Mouse (Mus musculus) liver, embryonic 16.5 days (tissue): ENCODE data around the gene Vps37b. TPM values are rescaled to one million over a fixed set of nuclear protein-coding genes. Genes with fewer than 3 reads are reported as not detected.

Experiments used
- ATAC-seq: fragments of 200-750 bp; cut with Nextera tagmentation; 2 replicates; pipeline ENCODE4 v1.8.0; 2017; ENCODE audit warnings: low read depth, mild to moderate bottlenecking, moderate number of reproducible peaks, moderate library complexity
- H3K27ac ChIP-seq: fragments of 300-500 bp; sonication (generic); 2 replicates; pipeline ENCODE4 v1.5.1; 2014; ENCODE audit warnings: mild to moderate bottlenecking, low read length
- H3K27me3 ChIP-seq: fragments of 300-500 bp; sonication (generic); 2 replicates; pipeline ENCODE4 v1.6.1; 2014; ENCODE audit warnings: low read depth, low read length, mixed read lengths; ENCODE audit not compliant: control insufficient read depth, insufficient read depth
- H3K36me3 ChIP-seq: fragments of 300-500 bp; sonication (generic); 2 replicates; pipeline ENCODE4 v1.6.1; 2014; ENCODE audit warnings: mild to moderate bottlenecking; ENCODE audit not compliant: control insufficient read depth, insufficient read depth
- H3K4me1 ChIP-seq: fragments of 300-500 bp; sonication (generic); 2 replicates; pipeline ENCODE4 v1.6.1; 2014; ENCODE audit warnings: low read depth, low read length, mixed read lengths; ENCODE audit not compliant: control insufficient read depth
- H3K4me2 ChIP-seq: fragments of 300-500 bp; sonication (generic); 2 replicates; pipeline ENCODE4 v1.6.1; 2014; ENCODE audit warnings: low read depth, low read length, mixed read lengths
- H3K4me3 ChIP-seq: fragments of 300-500 bp; sonication (generic); 2 replicates; pipeline ENCODE4 v1.5.1; 2014; ENCODE audit warnings: low read depth, mild to moderate bottlenecking, low read length
- H3K9ac ChIP-seq: fragments of 300-500 bp; sonication (generic); 2 replicates; pipeline ENCODE4 v1.6.1; 2014; ENCODE audit warnings: low read depth, low read length
- H3K9me3 ChIP-seq: fragments of 300-500 bp; sonication (generic); replicated peaks from 2 replicates; pipeline ENCODE4 v1.6.1; 2016; ENCODE audit warnings: low read length; ENCODE audit not compliant: control insufficient read depth
- WGBS: fragments of 180-500 bp; shearing (Covaris S2); extraction: QIAGEN DNeasy Blood & Tissue Kit; methylation state at CpG from one replicate; pipeline ENCODE4 v1.1.7; 2014; ENCODE audit not compliant: insufficient replicate concordance; 5-methylcytosine and 5-hydroxymethylcytosine counted together
- polyA plus RNA-seq: library from polyadenylated mRNA; unstranded; fragments of >200 nt; fragmentation: Nextera tagmentation; extraction: Ambion mirVana; gene quantifications from 2 replicates; pipeline ENCODE4 v1.2.1, GENCODE M21; 2015

The Vps37b gene
- polyA plus RNA-seq, 1 experiment from 2014 or later = 16.3 TPM

DNA sequence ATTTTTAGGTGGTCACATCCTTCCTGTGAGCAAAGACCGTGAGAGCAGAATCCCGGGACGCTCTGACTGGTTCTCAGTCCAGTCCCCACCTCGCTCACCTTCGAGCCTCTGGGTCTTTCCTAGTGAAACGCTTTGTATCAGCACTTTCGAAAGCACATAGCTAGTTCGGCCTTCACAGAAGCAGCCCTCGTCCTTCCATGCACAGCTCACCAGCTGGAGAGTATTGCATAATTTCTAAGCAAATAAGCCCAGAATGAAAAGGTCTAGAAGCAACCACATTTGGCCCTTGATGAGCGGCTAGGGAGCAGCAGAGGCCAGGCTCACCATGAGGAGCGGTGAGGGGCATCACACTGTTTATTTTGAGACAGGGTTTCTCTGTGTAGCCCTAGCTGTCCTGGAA lies 10.9 kb downstream of the Vps37b start:
- Histone ChIP-seq H3K4me1 (peaks cover 95% of the 10 kb centered on the region), H3K27me3 (no peaks in the 10 kb centered on the region), H3K27ac (peak overlapping the region; percentile 74), H3K4me3 (no peak overlapping the region), H3K4me2 (no peak overlapping the region), H3K9me3 (no peaks in the 10 kb centered on the region), H3K36me3 (peaks cover 2% of the 10 kb centered on the region; the same call in 1 of the 2 replicates), H3K9ac (no peak overlapping the region)
- peak; percentile 35 for ATAC-seq
- WGBS = 65% methylated on average over 11 of the region's 11 CpGs

- Histone ChIP-seq H3K4me3 (no peak overlapping the region), H3K9ac (no peak overlapping the region), H3K36me3 (0 out of 2 replicates have a peak, but pooled peaks cover 2% of the 10 kb centered on the region), H3K9me3 (no peaks in the 10 kb centered on the region), H3K4me1 (peaks cover 88% of the 10 kb centered on the region), H3K27me3 (no peaks in the 10 kb centered on the region), H3K4me2 (peak overlapping the region; percentile 12; the same call in 1 of the 2 replicates), H3K27ac (peak overlapping the region; percentile 16)
- peak; percentile 58 for ATAC-seq
- WGBS = 26% methylated on average over 12 of the region's 12 CpGs
These were observed 12.5 kb downstream of the Vps37b start for GRCm38 (mm10) chr5:124019348-124020216.

GRCm38 (mm10) chr5:124018651-124019050 lies 13.4 kb downstream of the Vps37b start:
- H3K4me2 ChIP-seq = no peak overlapping the region; the same call in 1 of the 2 replicates
- no peak overlapping the region for H3K9ac ChIP-seq
- H3K4me1 ChIP-seq = peaks cover 88% of the 10 kb centered on the region
- no peaks in the 10 kb centered on the region for H3K27me3 ChIP-seq
- H3K36me3 ChIP-seq = 0 out of 2 replicates have a peak, but pooled peaks cover 2% of the 10 kb centered on the region
- H3K9me3 ChIP-seq = no peaks in the 10 kb centered on the region
- H3K27ac ChIP-seq = peak overlapping the region; percentile 1; the same call in 1 of the 2 replicates
- no peak overlapping the region for H3K4me3 ChIP-seq
- WGBS = 37% methylated on average over 9 of the region's 9 CpGs
- ATAC-seq = no peak

DNA sequence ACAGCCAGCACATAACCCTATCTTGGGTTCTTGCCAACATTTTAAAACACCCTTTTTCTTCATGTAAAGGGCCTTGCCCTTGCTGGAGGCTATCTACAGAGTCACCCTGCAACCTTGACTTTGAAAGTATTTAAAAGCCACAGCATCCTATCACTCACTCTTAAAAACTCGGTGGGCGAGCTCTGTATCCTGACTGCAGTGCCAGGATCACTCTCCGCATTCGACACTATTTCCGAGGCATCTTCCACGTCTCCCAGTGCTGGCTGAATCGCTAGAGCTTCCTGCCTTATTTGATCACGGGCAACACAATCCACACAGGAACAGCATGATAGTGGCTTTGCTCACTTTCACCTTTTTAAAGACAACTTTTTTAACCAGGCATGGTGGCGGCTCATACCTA lies 14.1 kb downstream of the Vps37b start:
- Histone ChIP-seq H3K36me3 (0 out of 2 replicates have a peak, but pooled peaks cover 2% of the 10 kb centered on the region), H3K4me3 (no peak overlapping the region), H3K4me1 (peaks cover 88% of the 10 kb centered on the region), H3K27ac (peak overlapping the region; percentile 1; the same call in 1 of the 2 replicates), H3K9me3 (no peaks in the 10 kb centered on the region), H3K4me2 (no peak overlapping the region), H3K27me3 (no peaks in the 10 kb centered on the region), H3K9ac (no peak overlapping the region)
- WGBS = 59% methylated on average over 9 of the region's 9 CpGs
- no peak for ATAC-seq

DNA sequence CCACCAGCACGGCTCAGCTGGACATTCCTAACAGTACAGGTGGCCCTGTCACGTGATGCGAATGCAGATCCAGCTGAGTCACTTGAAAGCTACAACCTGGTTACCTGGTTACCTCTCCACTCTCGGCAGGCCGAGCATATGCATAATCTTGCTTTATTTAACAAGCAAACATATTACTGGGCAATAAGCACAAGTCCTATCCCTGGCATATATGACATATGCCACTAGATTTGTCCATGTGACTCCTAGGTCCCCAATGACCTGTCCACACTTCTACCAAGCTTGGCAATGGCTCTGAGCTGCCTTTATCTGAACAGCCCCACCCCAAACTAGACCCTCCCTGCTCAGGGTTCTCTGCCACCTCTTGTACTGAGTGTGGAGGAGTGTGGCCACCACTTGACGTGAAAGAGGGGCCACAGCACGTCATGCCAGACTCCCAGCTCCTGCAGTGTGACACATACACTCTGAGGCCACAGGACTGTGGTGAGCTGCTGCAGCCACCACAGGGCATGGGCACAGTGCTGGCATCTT lies 15.7 kb downstream of the Vps37b start:
- H3K4me2 ChIP-seq = no peak overlapping the region
- peaks cover 91% of the 10 kb centered on the region for H3K4me1 ChIP-seq
- H3K9ac ChIP-seq = no peak overlapping the region
- H3K36me3 ChIP-seq = 0 out of 2 replicates have a peak, but pooled peaks cover 2% of the 10 kb centered on the region
- H3K27me3 ChIP-seq = no peaks in the 10 kb centered on the region
- no peak overlapping the region for H3K27ac ChIP-seq
- WGBS = 65% methylated on average over 7 of the region's 7 CpGs
- no peaks in the 10 kb centered on the region for H3K9me3 ChIP-seq
- H3K4me3 ChIP-seq = no peak overlapping the region
- ATAC-seq = no peak

GRCm38 (mm10) chr5:124015727-124016126 lies 16.3 kb downstream of the Vps37b start:
- Histone ChIP-seq H3K9me3 (no peaks in the 10 kb centered on the region), H3K27ac (no peak overlapping the region), H3K27me3 (no peaks in the 10 kb centered on the region), H3K4me2 (no peak overlapping the region), H3K4me3 (no peak overlapping the region), H3K4me1 (peaks cover 91% of the 10 kb centered on the region), H3K36me3 (0 out of 2 replicates have a peak, but pooled peaks cover 2% of the 10 kb centered on the region), H3K9ac (no peak overlapping the region)
- whole genome bisulfite sequencing = 67% methylated on average over 2 of the region's 2 CpGs
- no peak for ATAC-seq

DNA sequence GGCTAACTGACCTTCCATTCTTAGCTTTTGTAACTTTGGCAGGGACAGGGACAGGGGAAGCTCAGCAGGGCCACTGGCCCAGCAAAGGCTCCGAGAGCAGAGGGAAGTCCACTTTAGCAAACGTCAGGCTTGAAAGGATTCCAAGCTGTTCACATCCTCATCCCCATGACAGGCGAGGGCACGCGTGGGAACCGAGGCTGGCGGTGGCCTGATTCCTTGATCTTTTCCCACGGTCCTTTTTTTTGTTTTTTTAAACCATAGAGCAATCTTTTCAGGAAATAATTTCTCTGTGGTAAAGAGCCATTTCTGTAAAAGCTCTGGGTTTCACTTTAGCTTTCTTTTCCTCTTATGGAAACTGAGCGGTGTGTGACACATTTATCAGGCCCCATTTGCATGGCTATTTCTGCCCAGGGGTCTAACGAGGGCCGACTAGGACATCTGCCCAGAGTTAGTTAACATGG lies 17.2 kb downstream of the Vps37b start:
- Histone ChIP-seq H3K4me3 (no peak overlapping the region), H3K9ac (no peak overlapping the region), H3K4me2 (no peak overlapping the region), H3K36me3 (peaks cover under 1% of the 10 kb centered on the region; the same call in 1 of the 2 replicates), H3K4me1 (peaks cover 92% of the 10 kb centered on the region), H3K9me3 (no peaks in the 10 kb centered on the region), H3K27me3 (no peaks in the 10 kb centered on the region), H3K27ac (0 out of 2 replicates have a peak overlapping the region, but pooled peaks have one; percentile 21)
- WGBS = 48% methylated on average over 11 of the region's 11 CpGs
- no peak for ATAC-seq

GRCm38 (mm10) chr5:124014180-124014579 lies 17.9 kb downstream of the Vps37b start:
- H3K9me3 ChIP-seq = no peaks in the 10 kb centered on the region
- H3K4me1 ChIP-seq = peaks cover 90% of the 10 kb centered on the region
- peaks cover 4% of the 10 kb centered on the region; the same call in 1 of the 2 replicates for H3K36me3 ChIP-seq
- no peak overlapping the region for H3K4me2 ChIP-seq
- no peak overlapping the region for H3K4me3 ChIP-seq
- WGBS = 75% methylated on average over 3 of the region's 3 CpGs
- H3K27me3 ChIP-seq = no peaks in the 10 kb centered on the region
- no peak for ATAC-seq
- H3K9ac ChIP-seq = no peak overlapping the region
- no peak overlapping the region for H3K27ac ChIP-seq

GRCm38 (mm10) chr5:124013747-124014146 lies 18.3 kb downstream of the Vps37b start:
- Histone ChIP-seq H3K36me3 (peaks cover 7% of the 10 kb centered on the region), H3K9ac (no peak overlapping the region), H3K4me3 (no peak overlapping the region), H3K4me2 (no peak overlapping the region), H3K4me1 (peaks cover 86% of the 10 kb centered on the region), H3K27ac (no peak overlapping the region), H3K9me3 (no peaks in the 10 kb centered on the region), H3K27me3 (no peaks in the 10 kb centered on the region)
- WGBS = 67% methylated on average over 16 of the region's 16 CpGs
- no peak for ATAC-seq
